Mouse (Mus musculus) ES-Bruce4 (cell line): ENCODE measurements at regions not wholly inside any gene's neighbourhood (a gene's known extent, or its start where the extent isn't known, plus 50 kb on each side); places are given as distances from the start of the nearest gene placed in this dataset.
A peak's percentile ranks its signal among the peaks of the same experiment; 100 is the strongest.
"Not testable (repeated sequence)": the region's sequence is repeated elsewhere in the genome, so short reads cannot be mapped to it uniquely, and the experiment has no call there.

Experiments used
- H3K27ac ChIP-seq: 2 replicates; pipeline ENCODE4 v1.5.1; 2012; ENCODE audit warnings: low read length, inconsistent platforms; ENCODE audit not compliant: insufficient read depth
- H3K27me3 ChIP-seq: 2 replicates; pipeline ENCODE4 v1.6.1; 2012; ENCODE audit warnings: mild to moderate bottlenecking, low read length, inconsistent platforms; ENCODE audit not compliant: control insufficient read depth, poor library complexity, insufficient read depth, severe bottlenecking
- H3K36me3 ChIP-seq: 2 replicates; pipeline ENCODE4 v1.6.1; 2012; ENCODE audit warnings: inconsistent platforms, mild to moderate bottlenecking, low read length, moderate library complexity; ENCODE audit not compliant: control insufficient read depth, poor library complexity, insufficient read depth, severe bottlenecking
- H3K4me1 ChIP-seq: one replicate; pipeline ENCODE4 v1.8.1; 2011; ENCODE audit warnings: low read length; ENCODE audit not compliant: control insufficient read depth, insufficient read depth
- H3K4me3 ChIP-seq: 2 replicates; pipeline ENCODE4 v1.5.1; 2011; ENCODE audit warnings: low read depth, mild to moderate bottlenecking, low read length
- H3K9ac ChIP-seq: 2 replicates; pipeline ENCODE4 v1.6.1; 2012; ENCODE audit warnings: low read depth, mild to moderate bottlenecking, inconsistent platforms; ENCODE audit not compliant: poor library complexity, severe bottlenecking
- H3K9me3 ChIP-seq: replicated peaks from 2 replicates; pipeline ENCODE4 v1.6.1; 2012; ENCODE audit warnings: mild to moderate bottlenecking, low read length, inconsistent platforms; ENCODE audit not compliant: control insufficient read depth, poor library complexity, insufficient read depth, severe bottlenecking
- CTCF ChIP-seq: IDR thresholded peaks from one replicate; pipeline ENCODE4 v1.8.1; 2011; ENCODE audit warnings: low read depth, low read length
- EP300 ChIP-seq: IDR thresholded peaks from 2 replicates; pipeline ENCODE4 v1.6.1; 2011; ENCODE audit warnings: low read depth, low read length; ENCODE audit not compliant: insufficient read depth
- POLR2A ChIP-seq: IDR thresholded peaks from one replicate; pipeline ENCODE4 v1.8.1; 2011; ENCODE audit warnings: low read length; ENCODE audit not compliant: insufficient read depth

GRCm38 (mm10) chr13:72253242-72253641 is 289.7 kb upstream of the Irx1 start:
- not testable (repeated sequence) for H3K36me3 ChIP-seq, H3K27me3 ChIP-seq, H3K4me3 ChIP-seq, H3K4me1 ChIP-seq, H3K9me3 ChIP-seq
- H3K27ac ChIP-seq: peak overlapping the region; percentile 88
- H3K9ac ChIP-seq: peak overlapping the region; percentile 64
- peak; percentile 89 for TF ChIP-seq EP300

GRCm38 (mm10) chr13:72258794-72259193 is 295.3 kb upstream of the Irx1 start:
- Histone ChIP-seq H3K9ac (no peak overlapping the region), H3K4me3 (no peak overlapping the region), H3K4me1 (peaks cover 2% of the 10 kb centered on the region), H3K27ac (no peak overlapping the region), H3K9me3 (no peaks in the 10 kb centered on the region), H3K36me3 (no peaks in the 10 kb centered on the region), H3K27me3 (no peaks in the 10 kb centered on the region)
- TF ChIP-seq CTCF: no peak
- no peak for TF ChIP-seq POLR2A
- no peak for TF ChIP-seq EP300

- no peaks in the 10 kb centered on the region for H3K4me1 ChIP-seq
- no peak overlapping the region for H3K4me3 ChIP-seq
- no peaks in the 10 kb centered on the region for H3K9me3 ChIP-seq
- H3K27me3 ChIP-seq: no peaks in the 10 kb centered on the region
- H3K9ac ChIP-seq: no peak overlapping the region
- no peak overlapping the region for H3K27ac ChIP-seq
- TF ChIP-seq CTCF (no peak), POLR2A (no peak), EP300 (no peak)
- H3K36me3 ChIP-seq: no peaks in the 10 kb centered on the region
These were observed 300.9 kb upstream of the Irx1 start for GRCm38 (mm10) chr13:72264416-72264815.

- Histone ChIP-seq H3K9ac (no peak overlapping the region), H3K9me3 (no peaks in the 10 kb centered on the region), H3K4me3 (no peak overlapping the region), H3K27me3 (no peaks in the 10 kb centered on the region), H3K36me3 (no peaks in the 10 kb centered on the region), H3K27ac (no peak overlapping the region), H3K4me1 (no peaks in the 10 kb centered on the region)
- no peak for TF ChIP-seq EP300
- TF ChIP-seq POLR2A: no peak
- TF ChIP-seq CTCF: no peak
These were observed 301.6 kb upstream of the Irx1 start for GRCm38 (mm10) chr13:72265116-72265515.

GRCm38 (mm10) chr13:72265650-72266049 is 302.1 kb upstream of the Irx1 start:
- no peaks in the 10 kb centered on the region for H3K27me3 ChIP-seq
- H3K4me3 ChIP-seq: no peak overlapping the region
- no peaks in the 10 kb centered on the region for H3K4me1 ChIP-seq
- no peak overlapping the region for H3K9ac ChIP-seq
- TF ChIP-seq CTCF (no peak), POLR2A (no peak), EP300 (no peak)
- H3K9me3 ChIP-seq: no peaks in the 10 kb centered on the region
- no peaks in the 10 kb centered on the region for H3K36me3 ChIP-seq
- no peak overlapping the region for H3K27ac ChIP-seq

DNA sequence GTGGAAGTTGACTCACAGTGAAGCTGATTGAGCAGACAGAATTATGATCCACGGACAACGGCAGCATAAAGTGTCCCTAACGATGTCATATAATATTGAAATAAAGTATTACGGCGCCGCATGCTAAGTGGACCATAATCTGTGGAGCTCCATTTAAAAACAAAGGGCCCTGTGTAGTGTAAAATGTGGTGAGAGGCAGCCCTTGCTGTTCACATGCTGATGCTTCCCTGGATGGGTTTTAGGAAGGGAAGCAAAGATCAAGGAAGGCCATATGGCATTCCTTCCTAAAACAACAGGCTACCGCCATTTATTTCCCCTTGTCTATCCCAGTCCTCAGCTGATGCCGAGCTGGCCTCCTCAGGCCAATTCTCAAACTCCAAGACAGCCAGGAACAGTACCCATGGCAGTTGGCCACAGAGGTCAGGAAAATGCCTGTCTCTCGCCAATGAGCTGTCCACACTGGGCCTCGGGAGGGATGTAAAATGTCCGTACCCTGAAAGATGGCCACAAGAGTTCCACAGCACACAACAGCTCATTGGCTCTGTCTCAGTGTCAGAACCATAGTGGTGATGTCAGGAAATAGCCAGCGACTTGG is 302.7 kb upstream of the Irx1 start:
- no peaks in the 10 kb centered on the region for H3K27me3 ChIP-seq
- no peaks in the 10 kb centered on the region for H3K4me1 ChIP-seq
- no peak for TF ChIP-seq POLR2A
- TF ChIP-seq CTCF: no peak
- TF ChIP-seq EP300: no peak
- no peaks in the 10 kb centered on the region for H3K9me3 ChIP-seq
- H3K4me3 ChIP-seq: no peak overlapping the region
- H3K27ac ChIP-seq: no peak overlapping the region
- H3K36me3 ChIP-seq: no peaks in the 10 kb centered on the region
- H3K9ac ChIP-seq: no peak overlapping the region
